Mouse (Mus musculus): ENCODE results near the gene Ccl7.

The Ccl7 gene

GRCm38 (mm10) chr11:82045471-82045870, at the start of gene Ccl7:
Gene Ccl7, plus strand, starts transcription at chr11:82045712.
- no peak for DNase-seq (ENCODE audit: low spot score)

GRCm38 (mm10) chr11:81996172-81996841, 49.2 kb upstream of the Ccl7 start:
- peak; percentile 78 for DNase-seq (ENCODE audit: low spot score)

GRCm38 (mm10) chr11:81997085-81997484, 48.4 kb upstream of the Ccl7 start:
- no peak for DNase-seq (ENCODE audit: low spot score)

GRCm38 (mm10) chr11:81998646-81999045, 46.9 kb upstream of the Ccl7 start:
- DNase-seq (ENCODE audit: low spot score), result no peak

- no peak for DNase-seq (ENCODE audit: low spot score)
Measured at GRCm38 (mm10) chr11:81999469-81999868, 46.0 kb upstream of the Ccl7 start.

- DNase-seq (ENCODE audit: low spot score), result no peak
Measured at GRCm38 (mm10) chr11:82000581-82000980, 44.9 kb upstream of the Ccl7 start.

GRCm38 (mm10) chr11:82004810-82005209, 40.7 kb upstream of the Ccl7 start:
- no peak for DNase-seq (ENCODE audit: low spot score)

GRCm38 (mm10) chr11:82006796-82007423, 38.6 kb upstream of the Ccl7 start:
- DNase-seq (ENCODE audit: low spot score), result no peak

- DNase-seq (ENCODE audit: low spot score), result no peak
Measured at GRCm38 (mm10) chr11:82010115-82010514, 35.4 kb upstream of the Ccl7 start.

- DNase-seq (ENCODE audit: low spot score), result no peak
Measured at GRCm38 (mm10) chr11:82011411-82012193, 33.9 kb upstream of the Ccl7 start.

GRCm38 (mm10) chr11:82013756-82014155, 31.8 kb upstream of the Ccl7 start:
- DNase-seq (ENCODE audit: low spot score), result no peak

- DNase-seq (ENCODE audit: low spot score), result no peak
Measured at GRCm38 (mm10) chr11:82015066-82015465, 30.4 kb upstream of the Ccl7 start.

- no peak for DNase-seq (ENCODE audit: low spot score)
Measured at GRCm38 (mm10) chr11:82016181-82016780, 29.2 kb upstream of the Ccl7 start.

GRCm38 (mm10) chr11:82019389-82019788, 26.1 kb upstream of the Ccl7 start:
- DNase-seq (ENCODE audit: low spot score), result no peak

- DNase-seq (ENCODE audit: low spot score), result no peak
Measured at GRCm38 (mm10) chr11:82019793-82020192, 25.7 kb upstream of the Ccl7 start.

- no peak for DNase-seq (ENCODE audit: low spot score)
Measured at GRCm38 (mm10) chr11:82021406-82021805, 24.1 kb upstream of the Ccl7 start.

- DNase-seq (ENCODE audit: low spot score), result no peak
Measured at GRCm38 (mm10) chr11:82022504-82023056, 22.9 kb upstream of the Ccl7 start.

- no peak for DNase-seq (ENCODE audit: low spot score)
Measured at GRCm38 (mm10) chr11:82023769-82024168, 21.7 kb upstream of the Ccl7 start.

- DNase-seq (ENCODE audit: low spot score), result no peak
Measured at GRCm38 (mm10) chr11:82030171-82030570, 15.3 kb upstream of the Ccl7 start.

- no peak for DNase-seq (ENCODE audit: low spot score)
Measured at GRCm38 (mm10) chr11:82032136-82032535, 13.4 kb upstream of the Ccl7 start.

- peak; percentile 71 for DNase-seq (ENCODE audit: low spot score)
Measured at GRCm38 (mm10) chr11:82032678-82033344, 12.7 kb upstream of the Ccl7 start.

- no peak for DNase-seq (ENCODE audit: low spot score)
Measured at GRCm38 (mm10) chr11:82034446-82034845, 11.1 kb upstream of the Ccl7 start.
